Mouse (Mus musculus): ENCODE data around the gene Cmtm1. TPM values are rescaled to one million over a fixed set of nuclear protein-coding genes. Genes with fewer than 3 reads are reported as not detected.

Gene Cmtm1
- polyA plus RNA-seq, 1 experiment from 2014 or later = not detected

DNA sequence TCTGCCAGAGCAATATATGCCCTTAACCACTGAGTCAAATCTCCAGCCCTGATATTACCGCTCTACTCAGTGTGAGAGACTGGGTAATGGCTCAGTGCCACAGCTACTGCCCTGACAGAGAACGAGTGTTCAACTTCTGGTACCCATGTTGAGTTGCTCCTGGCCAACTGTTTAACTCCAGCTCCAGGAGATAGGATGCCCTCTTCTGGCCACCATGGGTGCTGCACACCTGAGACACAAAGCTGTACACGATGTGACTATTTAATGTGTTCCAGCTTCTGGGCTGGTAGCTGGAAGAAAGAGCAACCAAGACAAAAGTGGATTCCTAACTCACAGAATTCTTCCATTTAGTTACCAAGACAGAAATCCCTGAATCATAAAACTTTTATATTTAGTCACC is 56.9 kb downstream of the Cmtm1 start:
- H3K4me3 ChIP-seq (replicated peaks; ENCODE audit: low read depth, low read length) = no peak overlapping the region
- ATAC-seq (replicated peaks; ENCODE audit: low FRiP score, low read depth) (no peak), DNase-seq (ENCODE audit: low spot score) (no peak)
- H3K27ac ChIP-seq = no peak overlapping the region
- no peak overlapping the region for H3K9ac ChIP-seq (ENCODE audit: low read depth, low read length)
- H3K27me3 ChIP-seq (ENCODE audit: insufficient read depth, low read length) = no peaks in the 10 kb centered on the region
- 0 out of 2 replicates have a peak, but pooled peaks cover 3% of the 10 kb centered on the region for H3K4me1 ChIP-seq (replicated peaks; ENCODE audit: insufficient read depth, low read length)
- peaks cover 4% of the 10 kb centered on the region for H3K36me3 ChIP-seq (ENCODE audit: insufficient read depth, low read length)
- no peaks in the 10 kb centered on the region for H3K9me3 ChIP-seq (replicated peaks; ENCODE audit: low read length)
- WGBS = 87% methylated on average over 3 of the region's 3 CpGs
- no peak overlapping the region for H3K4me2 ChIP-seq (ENCODE audit: low read length)
- peak; percentile 59 for TF ChIP-seq CTCF (IDR thresholded peaks at IDR 0.05; ENCODE audit: low read depth)

DNA sequence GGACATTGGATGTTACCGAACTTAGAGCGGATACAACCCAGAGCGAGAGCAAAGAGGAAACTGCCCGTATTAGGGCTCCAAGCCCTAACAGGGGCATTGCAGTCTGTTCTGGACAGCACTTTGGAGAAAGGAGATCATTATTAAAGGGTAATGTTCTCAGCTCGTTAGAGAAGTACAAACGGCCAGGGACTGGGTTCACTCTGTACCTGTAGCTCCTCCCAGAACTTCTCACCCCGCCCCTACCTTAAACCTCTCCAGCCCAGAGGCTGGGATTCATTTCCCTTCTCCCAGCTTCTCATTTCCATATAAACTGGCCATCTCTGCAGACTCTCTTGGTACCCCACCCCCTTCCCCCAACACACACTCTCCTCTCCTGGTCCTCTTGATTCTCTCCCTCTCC is 58.5 kb downstream of the Cmtm1 start:
- no peak for TF ChIP-seq CTCF (IDR thresholded peaks at IDR 0.05; ENCODE audit: low read depth)
- H3K9me3 ChIP-seq (replicated peaks; ENCODE audit: low read length) = no peaks in the 10 kb centered on the region
- 0% methylated on average over 7 of the region's 7 CpGs for WGBS
- peak overlapping the region; percentile 62 for H3K4me3 ChIP-seq (replicated peaks; ENCODE audit: low read depth, low read length)
- H3K27me3 ChIP-seq (ENCODE audit: insufficient read depth, low read length) = no peaks in the 10 kb centered on the region
- peak; percentile 42 for DNase-seq (ENCODE audit: low spot score)
- H3K36me3 ChIP-seq (ENCODE audit: insufficient read depth, low read length) = no peaks in the 10 kb centered on the region
- peak overlapping the region; percentile 65 for H3K9ac ChIP-seq (ENCODE audit: low read depth, low read length)
- no peak for ATAC-seq (replicated peaks; ENCODE audit: low FRiP score, low read depth)
- H3K4me1 ChIP-seq (replicated peaks; ENCODE audit: insufficient read depth, low read length) = peaks cover 15% of the 10 kb centered on the region; the same call in 1 of the 2 replicates
- no peak overlapping the region for H3K27ac ChIP-seq
- peak overlapping the region; percentile 61 for H3K4me2 ChIP-seq (ENCODE audit: low read length)

DNA sequence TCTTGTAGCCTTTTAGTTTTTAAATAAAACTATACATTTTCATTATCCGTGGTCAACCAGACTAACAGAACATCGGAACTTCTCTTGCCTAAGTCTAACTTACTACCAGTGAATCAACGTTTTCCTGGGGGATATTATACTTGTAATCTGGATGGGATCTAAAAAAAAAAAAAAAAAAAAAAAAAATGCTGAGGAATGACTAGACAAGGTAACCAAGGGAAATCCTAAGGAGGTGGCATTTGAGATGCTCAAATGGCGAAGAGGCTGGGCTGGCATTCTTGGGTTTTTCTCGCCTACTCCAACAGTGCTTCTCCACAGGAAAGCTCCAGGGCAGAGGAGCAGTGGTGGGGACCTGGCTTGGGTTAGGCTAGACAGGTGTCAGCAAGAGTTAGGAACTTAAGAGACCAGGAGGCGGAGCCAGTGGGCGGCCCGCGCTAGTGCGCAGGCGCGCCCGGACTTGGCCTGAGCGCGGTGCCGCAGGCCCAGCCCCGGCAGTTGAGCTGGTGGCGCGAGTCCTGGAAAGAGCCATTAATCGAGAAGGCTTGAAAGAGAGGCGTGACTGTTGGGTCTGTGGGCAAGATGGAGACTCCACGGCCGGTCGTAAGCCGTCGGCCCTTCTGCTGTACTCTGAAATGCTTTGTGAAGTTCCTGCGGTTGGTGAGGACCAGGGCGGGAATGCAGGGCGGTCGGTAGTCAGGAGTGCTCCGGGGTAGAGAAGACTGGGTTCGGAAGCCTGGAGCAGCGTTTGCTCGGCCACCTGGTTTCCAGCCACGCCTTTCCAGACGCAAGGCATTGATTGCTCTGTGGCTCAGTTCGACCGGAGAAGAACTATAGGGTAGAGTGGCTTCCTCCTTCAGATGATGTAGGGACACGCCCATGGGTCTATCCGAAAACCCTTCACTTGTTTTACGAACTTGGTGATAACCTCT is 59.2 kb downstream of the Cmtm1 start, which contains the start of gene Cklf:
Cklf (plus strand) TSS at position 423 of the 929 bp plus-strand sequence.
- no peaks in the 10 kb centered on the region for H3K27me3 ChIP-seq (ENCODE audit: insufficient read depth, low read length)
- 3% methylated on average over 41 of the region's 41 CpGs for WGBS
- peak; percentile 56 for TF ChIP-seq CTCF (IDR thresholded peaks at IDR 0.05; ENCODE audit: low read depth)
- peaks cover 15% of the 10 kb centered on the region; the same call in 1 of the 2 replicates for H3K4me1 ChIP-seq (replicated peaks; ENCODE audit: insufficient read depth, low read length)
- ATAC-seq (replicated peaks; ENCODE audit: low FRiP score, low read depth) (peak; percentile 81), DNase-seq (ENCODE audit: low spot score) (peak; percentile 95)
- H3K9ac ChIP-seq (ENCODE audit: low read depth, low read length) = peak within 1 kb of the TSS; percentile 65
- H3K4me2 ChIP-seq (ENCODE audit: low read length) = peak within 1 kb of the TSS; percentile 61
- H3K4me3 ChIP-seq (replicated peaks; ENCODE audit: low read depth, low read length) = peak within 1 kb of the TSS; percentile 62
- peak within 1 kb of the TSS; percentile 76 for H3K27ac ChIP-seq
- no peaks in the 10 kb centered on the region for H3K9me3 ChIP-seq (replicated peaks; ENCODE audit: low read length)
- no peaks in the 10 kb centered on the region for H3K36me3 ChIP-seq (ENCODE audit: insufficient read depth, low read length)

DNA sequence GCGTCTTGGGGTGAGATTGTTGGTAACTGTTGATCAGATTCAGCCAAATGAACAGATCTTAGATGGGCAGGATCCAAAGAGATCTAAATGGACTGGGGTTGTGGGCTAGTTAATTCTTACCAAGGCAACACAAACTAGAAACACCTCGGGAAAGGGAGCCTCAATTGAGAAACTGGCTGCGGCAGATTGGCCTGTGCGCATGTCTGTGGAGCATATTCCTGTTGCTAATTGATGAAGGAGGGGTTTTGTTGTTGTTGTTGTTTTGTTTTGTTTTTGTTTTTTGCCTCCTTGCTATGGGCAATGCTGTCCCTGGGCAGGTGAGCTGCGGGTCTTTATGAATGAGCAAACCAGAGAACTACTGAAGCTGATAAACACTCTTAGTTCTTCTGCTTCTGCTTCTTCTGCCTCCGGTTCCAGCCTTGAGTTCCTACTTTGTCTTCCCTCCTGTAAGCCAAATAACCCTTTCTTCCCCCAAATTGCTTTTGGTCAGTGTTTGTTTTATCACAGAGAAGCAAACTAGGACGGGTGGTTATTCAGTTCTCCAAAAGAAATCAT is 60.4 kb downstream of the Cmtm1 start:
- ATAC-seq (replicated peaks; ENCODE audit: low FRiP score, low read depth) = no peak
- no peak overlapping the region for H3K27ac ChIP-seq
- 88% methylated on average over 7 of the region's 7 CpGs for WGBS
- no peaks in the 10 kb centered on the region for H3K27me3 ChIP-seq (ENCODE audit: insufficient read depth, low read length)
- no peak overlapping the region for H3K4me3 ChIP-seq (replicated peaks; ENCODE audit: low read depth, low read length)
- no peaks in the 10 kb centered on the region for H3K9me3 ChIP-seq (replicated peaks; ENCODE audit: low read length)
- no peaks in the 10 kb centered on the region for H3K36me3 ChIP-seq (ENCODE audit: insufficient read depth, low read length)
- no peak for DNase-seq (ENCODE audit: low spot score)
- no peak overlapping the region for H3K9ac ChIP-seq (ENCODE audit: low read depth, low read length)
- H3K4me1 ChIP-seq (replicated peaks; ENCODE audit: insufficient read depth, low read length) = peaks cover 15% of the 10 kb centered on the region; the same call in 1 of the 2 replicates
- no peak overlapping the region for H3K4me2 ChIP-seq (ENCODE audit: low read length)
- no peak for TF ChIP-seq CTCF (IDR thresholded peaks at IDR 0.05; ENCODE audit: low read depth)

DNA sequence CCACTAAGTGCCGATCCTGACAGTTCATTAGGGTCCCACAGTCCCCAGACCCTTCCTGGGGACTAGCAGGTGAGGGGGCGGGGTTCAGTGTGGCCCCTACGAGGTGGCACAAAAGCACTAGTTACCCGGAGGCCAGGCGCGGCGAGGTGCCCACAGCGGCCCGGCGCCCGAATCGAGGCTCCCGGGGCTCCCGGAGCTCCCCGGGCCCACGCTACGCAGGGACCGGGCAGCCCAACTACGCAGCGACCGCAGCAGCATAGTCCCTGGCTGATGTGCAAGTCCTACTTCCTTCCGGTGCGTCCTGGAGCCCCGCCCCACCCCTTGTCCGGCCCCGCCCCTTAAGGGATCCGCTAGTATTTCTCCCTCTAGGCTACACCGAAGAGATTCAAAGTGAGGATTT is 61.7 kb downstream of the Cmtm1 start, which contains the start of gene Tk2:
Tk2 (minus strand) TSS at position 283 of the 400 bp plus-strand sequence.
- Histone ChIP-seq H3K4me1 (replicated peaks; ENCODE audit: insufficient read depth, low read length) (peaks cover 15% of the 10 kb centered on the region; the same call in 1 of the 2 replicates), H3K27ac (peak within 1 kb of the TSS; percentile 72), H3K4me2 (ENCODE audit: low read length) (peak within 1 kb of the TSS; percentile 73), H3K4me3 (replicated peaks; ENCODE audit: low read depth, low read length) (peak within 1 kb of the TSS; percentile 76), H3K36me3 (ENCODE audit: insufficient read depth, low read length) (no peaks in the 10 kb centered on the region), H3K27me3 (ENCODE audit: insufficient read depth, low read length) (no peaks in the 10 kb centered on the region), H3K9me3 (replicated peaks; ENCODE audit: low read length) (no peaks in the 10 kb centered on the region), H3K9ac (ENCODE audit: low read depth, low read length) (peak within 1 kb of the TSS; percentile 83)
- DNase-seq (ENCODE audit: low spot score) (peak; percentile 91), ATAC-seq (replicated peaks; ENCODE audit: low FRiP score, low read depth) (peak; percentile 86)
- no peak for TF ChIP-seq CTCF (IDR thresholded peaks at IDR 0.05; ENCODE audit: low read depth)
- WGBS = under 1% methylated on average over 28 of the region's 28 CpGs

DNA sequence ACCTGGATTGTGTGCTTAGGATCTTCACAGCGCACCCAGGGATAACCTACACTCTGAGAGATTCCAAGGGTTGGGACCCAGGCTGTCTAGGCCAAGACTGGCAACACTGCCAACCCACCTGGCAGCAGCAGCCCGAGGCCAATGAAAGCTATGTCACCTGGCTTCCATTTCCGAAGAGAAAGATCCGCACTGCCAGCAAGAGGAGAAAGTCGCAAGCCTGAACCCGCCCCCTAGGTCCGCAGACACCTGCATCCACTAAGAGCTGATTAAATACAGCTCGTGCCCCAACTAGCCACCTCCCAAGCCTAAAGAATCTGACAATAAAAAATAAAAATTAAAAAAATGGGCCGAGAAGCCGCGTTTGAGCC is 62.1 kb downstream of the Cmtm1 start:
- H3K36me3 ChIP-seq (ENCODE audit: insufficient read depth, low read length) = no peaks in the 10 kb centered on the region
- no peak for TF ChIP-seq CTCF (IDR thresholded peaks at IDR 0.05; ENCODE audit: low read depth)
- WGBS = 4% methylated on average over 11 of the region's 11 CpGs
- H3K4me1 ChIP-seq (replicated peaks; ENCODE audit: insufficient read depth, low read length) = peaks cover 15% of the 10 kb centered on the region; the same call in 1 of the 2 replicates
- H3K9ac ChIP-seq (ENCODE audit: low read depth, low read length) = peak overlapping the region; percentile 83
- ATAC-seq (replicated peaks; ENCODE audit: low FRiP score, low read depth) (peak; percentile 9; the same call in 1 of the 2 replicates), DNase-seq (ENCODE audit: low spot score) (no peak)
- H3K27me3 ChIP-seq (ENCODE audit: insufficient read depth, low read length) = no peaks in the 10 kb centered on the region
- peak overlapping the region; percentile 76 for H3K4me3 ChIP-seq (replicated peaks; ENCODE audit: low read depth, low read length)
- H3K9me3 ChIP-seq (replicated peaks; ENCODE audit: low read length) = no peaks in the 10 kb centered on the region
- peak overlapping the region; percentile 72; the same call in 1 of the 2 replicates for H3K27ac ChIP-seq
- H3K4me2 ChIP-seq (ENCODE audit: low read length) = peak overlapping the region; percentile 73

Data from kidney, postnatal 0 days (tissue).